Mouse (Mus musculus) ES-E14 (cell line): ENCODE data around the gene Krt20.

Experiments
- CHD2 ChIP-seq: IDR thresholded peaks from 2 replicates; pipeline ENCODE4 v1.6.1; 2014; ENCODE audit warnings: mild to moderate bottlenecking, low read depth, low read length, inconsistent platforms
- MAFK ChIP-seq: IDR thresholded peaks from 2 replicates; pipeline ENCODE4 v1.6.1; 2014; ENCODE audit warnings: mild to moderate bottlenecking, low read depth, low read length, inconsistent platforms; ENCODE audit not compliant: insufficient read depth
- ZC3H11A ChIP-seq: IDR thresholded peaks from 2 replicates; pipeline ENCODE4 v1.6.1; 2012; ENCODE audit warnings: low read depth, mild to moderate bottlenecking, inconsistent platforms, low read length, borderline replicate concordance

DNA sequence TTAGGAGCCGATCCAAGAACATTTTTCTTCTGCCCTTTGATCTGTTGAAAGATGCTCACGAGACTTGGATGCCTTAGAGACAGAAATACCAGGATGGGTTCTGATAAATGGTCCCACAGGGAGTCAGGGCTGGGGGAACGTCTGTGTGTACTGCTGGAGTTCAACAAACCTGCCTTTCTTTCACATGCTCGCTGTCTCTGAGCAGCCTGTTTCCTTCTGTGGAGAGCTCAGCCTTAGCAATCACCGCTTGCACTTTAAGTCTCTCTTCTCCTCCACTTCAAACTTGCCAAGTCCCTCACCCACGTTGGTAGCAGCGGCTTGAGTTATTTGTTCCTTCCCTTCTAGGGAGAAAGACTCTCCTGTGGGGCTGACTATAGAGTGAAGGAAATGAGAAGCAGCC is 28.4 kb upstream of the Krt20 start:
- TF ChIP-seq ZC3H11A, result no peak
- TF ChIP-seq MAFK, result no peak
- TF ChIP-seq CHD2, result no peak
